Comparison of ENCODE assay signal across 8 mouse cellular contexts in genomic region chr11:107131749-107132421, GRCm38 (mm10). TPM values are rescaled to one million over a fixed set of nuclear protein-coding genes. Genes with fewer than 3 reads are reported as not detected.
DNase-seq lines count a peak whose midpoint lies in the region; ATAC-seq and TF ChIP-seq lines count a peak whose summit lies in the region.

Gene Bptf (minus strand): TSS chr11:107132127.

- TF ChIP-seq EP300 in heart, adult 2 months (IDR thresholded peaks at IDR 0.05; ENCODE audit: insufficient read depth, low read depth, low read length): 0 out of 2 replicates have a peak, but pooled peaks have one; percentile 5

- no peaks in the 10 kb centered on the region for H3K9me3 ChIP-seq in embryonic facial prominence, embryonic 14.5 days (ENCODE audit: control insufficient read depth, low read length)
- H3K9me3 ChIP-seq in limb, embryonic 14.5 days (ENCODE audit: control insufficient read depth, low read length): no peaks in the 10 kb centered on the region
- H3K9me3 ChIP-seq in midbrain, embryonic 16.5 days (replicated peaks; ENCODE audit: control insufficient read depth, low read length, poor library complexity, severe bottlenecking): no peaks in the 10 kb centered on the region

- peak within 1 kb of the TSS; percentile 93 for H3K4me2 ChIP-seq in embryonic facial prominence, embryonic 14.5 days (ENCODE audit: low read depth, low read length)
- H3K4me2 ChIP-seq in limb, embryonic 14.5 days (replicated peaks; ENCODE audit: low read depth, low read length, severe bottlenecking): peak within 1 kb of the TSS; percentile 83
- H3K4me2 ChIP-seq in midbrain, embryonic 16.5 days (ENCODE audit: low read length): peak within 1 kb of the TSS; percentile 92

- no peaks in the 10 kb centered on the region for H3K4me1 ChIP-seq in bone marrow, adult 2 months (ENCODE audit: control insufficient read depth, insufficient read depth, low read length)
- peaks cover 8% of the 10 kb centered on the region; the same call in 1 of the 2 replicates for H3K4me1 ChIP-seq in embryonic facial prominence, embryonic 14.5 days (ENCODE audit: control insufficient read depth, insufficient read depth, low read length)
- H3K4me1 ChIP-seq in heart, adult 2 months (ENCODE audit: control insufficient read depth, insufficient read depth, low read length): peaks cover 3% of the 10 kb centered on the region
- peaks cover 12% of the 10 kb centered on the region for H3K4me1 ChIP-seq in limb, embryonic 14.5 days (ENCODE audit: control insufficient read depth, insufficient read depth, low read length)
- H3K4me1 ChIP-seq in midbrain, embryonic 16.5 days (ENCODE audit: control insufficient read depth, insufficient read depth, low read length): peaks cover 23% of the 10 kb centered on the region
- H3K4me1 ChIP-seq in spleen, adult 2 months (ENCODE audit: control insufficient read depth, insufficient read depth, insufficient read length): peaks cover 2% of the 10 kb centered on the region

- peak; percentile 99 for ATAC-seq in embryonic facial prominence, embryonic 14.5 days (ENCODE audit: low read depth)
- peak; percentile 96 for ATAC-seq in limb, embryonic 14.5 days (ENCODE audit: low FRiP score, low read depth)
- peak; percentile 98 for ATAC-seq in midbrain, embryonic 16.5 days

- peaks cover 1% of the 10 kb centered on the region for H3K79me2 ChIP-seq in heart, adult 2 months (replicated peaks; ENCODE audit: control insufficient read depth, insufficient read depth, low read length)

- intact Hi-C loops in heart, adult 2 months (cut with DNase I): loop anchor here (1.0 kb wide), 1 partner anchor 27 kb away; no protein-coding TSS in a partner anchor

- peak within 1 kb of the TSS; percentile 93 for H3K27ac ChIP-seq in bone marrow, adult 2 months (ENCODE audit: control insufficient read depth, insufficient read depth, low read depth, low read length, poor library complexity)
- H3K27ac ChIP-seq in embryonic facial prominence, embryonic 14.5 days (replicated peaks; ENCODE audit: low read depth, low read length): peak within 1 kb of the TSS; percentile 97
- peak within 1 kb of the TSS; percentile 95 for H3K27ac ChIP-seq in heart, adult 2 months
- peak within 1 kb of the TSS; percentile 95 for H3K27ac ChIP-seq in limb, embryonic 14.5 days (replicated peaks; ENCODE audit: low read depth, low read length)
- H3K27ac ChIP-seq in midbrain, embryonic 16.5 days (ENCODE audit: low read length): peak within 1 kb of the TSS; percentile 98
- H3K27ac ChIP-seq in spleen, adult 2 months (ENCODE audit: insufficient read depth, low read length): peak within 1 kb of the TSS; percentile 86

- TF ChIP-seq CTCF in bone marrow, adult 2 months (IDR thresholded peaks at IDR 0.05; ENCODE audit: control insufficient read depth, insufficient read depth, low read length): peak; percentile 71; the same call in 1 of the 2 replicates
- TF ChIP-seq CTCF in heart, adult 2 months (IDR thresholded peaks at IDR 0.05): peak; percentile 96
- peak; percentile 69 for TF ChIP-seq CTCF in spleen, adult 2 months (IDR thresholded peaks at IDR 0.05; ENCODE audit: extremely low read depth, insufficient read depth, insufficient read length, insufficient replicate concordance)

- 3% methylated on average over 60 of the region's 94 CpGs for WGBS in bone marrow, adult 2 months
- 2% methylated on average over 11 of the region's 94 CpGs for WGBS in embryonic facial prominence, embryonic 14.5 days
- 2% methylated on average over 59 of the region's 94 CpGs for WGBS in heart, adult 2 months
- WGBS in limb, embryonic 14.5 days: 0% methylated on average over 23 of the region's 94 CpGs
- under 1% methylated on average over 26 of the region's 94 CpGs for WGBS in midbrain, embryonic 16.5 days
- 0% methylated on average over 53 of the region's 94 CpGs for WGBS in spleen, adult 2 months

- no peaks in the 10 kb centered on the region for H3K36me3 ChIP-seq in embryonic facial prominence, embryonic 14.5 days (ENCODE audit: control insufficient read depth, insufficient read depth, low read length)
- H3K36me3 ChIP-seq in heart, adult 2 months (ENCODE audit: control insufficient read depth, insufficient read depth, low read length): peaks cover 8% of the 10 kb centered on the region
- H3K36me3 ChIP-seq in limb, embryonic 14.5 days (ENCODE audit: control insufficient read depth, insufficient read depth, low read length): no peaks in the 10 kb centered on the region
- H3K36me3 ChIP-seq in midbrain, embryonic 16.5 days (ENCODE audit: control insufficient read depth, insufficient read depth, low read length): no peaks in the 10 kb centered on the region
- no peaks in the 10 kb centered on the region for H3K36me3 ChIP-seq in spleen, adult 2 months (ENCODE audit: control insufficient read depth, insufficient read depth, low read length)

- H3K27me3 ChIP-seq in embryonic facial prominence, embryonic 14.5 days (replicated peaks; ENCODE audit: control insufficient read depth, insufficient read depth, low read length): no peaks in the 10 kb centered on the region
- no peaks in the 10 kb centered on the region for H3K27me3 ChIP-seq in heart, adult 2 months (ENCODE audit: control insufficient read depth, insufficient read depth, low read length)
- H3K27me3 ChIP-seq in limb, embryonic 14.5 days (ENCODE audit: control insufficient read depth, insufficient read depth, low read length): no peaks in the 10 kb centered on the region
- no peaks in the 10 kb centered on the region for H3K27me3 ChIP-seq in midbrain, embryonic 16.5 days (ENCODE audit: control insufficient read depth, insufficient read depth, low read depth, low read length)
- H3K27me3 ChIP-seq in spleen, adult 2 months (ENCODE audit: control insufficient read depth, insufficient read depth, low read length): 0 out of 2 replicates have a peak, but pooled peaks cover 3% of the 10 kb centered on the region

- peak; percentile 81 for TF ChIP-seq POLR2A in bone marrow, adult 2 months (IDR thresholded peaks at IDR 0.05; ENCODE audit: borderline replicate concordance, control insufficient read depth, low read depth, low read length)
- peak; percentile 64; the same call in 1 of the 2 replicates for TF ChIP-seq POLR2A in heart, adult 2 months (IDR thresholded peaks at IDR 0.05; ENCODE audit: insufficient read depth, low read depth, low read length)
- 0 out of 2 replicates have a peak, but pooled peaks have one; percentile 35 for TF ChIP-seq POLR2A in limb, embryonic 14.5 days (IDR thresholded peaks at IDR 0.05; ENCODE audit: borderline replicate concordance, extremely low read depth, insufficient read depth, insufficient read length)
- peak; percentile 46 for TF ChIP-seq POLR2A in spleen, adult 2 months (IDR thresholded peaks at IDR 0.05; ENCODE audit: low read depth, low read length)

- H3K9ac ChIP-seq in embryonic facial prominence, embryonic 14.5 days (ENCODE audit: low read depth, low read length): peak within 1 kb of the TSS; percentile 98
- H3K9ac ChIP-seq in heart, adult 2 months (ENCODE audit: low read depth, low read length): peak within 1 kb of the TSS; percentile 91
- peak within 1 kb of the TSS; percentile 96 for H3K9ac ChIP-seq in limb, embryonic 14.5 days (ENCODE audit: low read depth, low read length, severe bottlenecking)
- H3K9ac ChIP-seq in midbrain, embryonic 16.5 days (ENCODE audit: low read depth, low read length): peak within 1 kb of the TSS; percentile 98

- H3K4me3 ChIP-seq in bone marrow, adult 2 months (replicated peaks; ENCODE audit: control insufficient read depth, low read depth, low read length): peak within 1 kb of the TSS; percentile 100
- H3K4me3 ChIP-seq in embryonic facial prominence, embryonic 14.5 days (ENCODE audit: low read depth, low read length): peak within 1 kb of the TSS; percentile 87
- peak within 1 kb of the TSS; percentile 73 for H3K4me3 ChIP-seq in heart, adult 2 months
- peak within 1 kb of the TSS; percentile 79 for H3K4me3 ChIP-seq in limb, embryonic 14.5 days (replicated peaks; ENCODE audit: low read length)
- peak within 1 kb of the TSS; percentile 92 for H3K4me3 ChIP-seq in midbrain, embryonic 16.5 days (ENCODE audit: low read depth, low read length)
- H3K4me3 ChIP-seq in spleen, adult 2 months (ENCODE audit: extremely low read depth, insufficient read depth, insufficient read length): peak within 1 kb of the TSS; percentile 84

- DNase-seq in 416B (ENCODE audit: low read depth): peak; percentile 87
- DNase-seq in embryonic facial prominence, embryonic 14.5 days (ENCODE audit: low spot score): peak; percentile 95
- peak; percentile 93 for DNase-seq in heart, adult 2 months
- DNase-seq in kidney, adult 8-10 months: peak; percentile 87 to 88
- peak; percentile 87 for DNase-seq in limb, embryonic 14.5 days (ENCODE audit: low spot score)
- peak; percentile 74 to 87 for DNase-seq in spleen, adult 2 months (ENCODE audit: low read depth in 1 of 2, low spot score in 2 of 2)

RNA-seq across cellular contexts. Expression of gene Bptf, which starts in this region (rescaled TPM):
- polyA plus RNA-seq in bone marrow, adult 2 months (2011; ENCODE audit: insufficient read depth, insufficient read length, low replicate concordance, missing spikeins): 37.4 and 43.4 TPM in 2 replicates
- polyA plus RNA-seq in embryonic facial prominence, embryonic 14.5 days (2014; fragmentation: Nextera tagmentation; extraction: Ambion mirVana): 34.8 and 37.0 TPM in 2 replicates
- total RNA-seq in heart, adult 2 months (2021): 10 to 100 TPM; 25.6 to 27.5 TPM
- polyA plus RNA-seq in heart, adult 2 months (2012; rRNA removed): 11.7 and 13.1 TPM in 2 replicates
- polyA plus RNA-seq in limb, embryonic 14.5 days (2012; rRNA removed): 43.8 and 49.1 TPM in 2 replicates
- 38.4 and 48.1 TPM in 2 replicates for polyA plus RNA-seq in limb, embryonic 14.5 days (2014; fragmentation: Nextera tagmentation; extraction: Ambion mirVana)
- polyA plus RNA-seq in midbrain, embryonic 16.5 days (2015; fragmentation: Nextera tagmentation; extraction: Ambion mirVana): 28.9 and 34.1 TPM in 2 replicates
- polyA plus RNA-seq in spleen, adult 2 months (2012; rRNA removed): 26.5 and 27.3 TPM in 2 replicates

Comparison
In these comparisons a context has a peak if more than half of its experiments do, and no peak if none do; other contexts are left out.
1. Peak in every context shown above with its lines: DNase-seq, ATAC-seq, H3K4me3 ChIP-seq and H3K27ac ChIP-seq.